Mouse (Mus musculus) cerebellum, adult 18-20 months (tissue): ENCODE measurements around the gene Myo1e.

Experiments
- DNase-seq, 2 experiments: peaks; one replicate each; pipeline ENCODE4 v3.0.0; 2021

Myo1e gene

DNA sequence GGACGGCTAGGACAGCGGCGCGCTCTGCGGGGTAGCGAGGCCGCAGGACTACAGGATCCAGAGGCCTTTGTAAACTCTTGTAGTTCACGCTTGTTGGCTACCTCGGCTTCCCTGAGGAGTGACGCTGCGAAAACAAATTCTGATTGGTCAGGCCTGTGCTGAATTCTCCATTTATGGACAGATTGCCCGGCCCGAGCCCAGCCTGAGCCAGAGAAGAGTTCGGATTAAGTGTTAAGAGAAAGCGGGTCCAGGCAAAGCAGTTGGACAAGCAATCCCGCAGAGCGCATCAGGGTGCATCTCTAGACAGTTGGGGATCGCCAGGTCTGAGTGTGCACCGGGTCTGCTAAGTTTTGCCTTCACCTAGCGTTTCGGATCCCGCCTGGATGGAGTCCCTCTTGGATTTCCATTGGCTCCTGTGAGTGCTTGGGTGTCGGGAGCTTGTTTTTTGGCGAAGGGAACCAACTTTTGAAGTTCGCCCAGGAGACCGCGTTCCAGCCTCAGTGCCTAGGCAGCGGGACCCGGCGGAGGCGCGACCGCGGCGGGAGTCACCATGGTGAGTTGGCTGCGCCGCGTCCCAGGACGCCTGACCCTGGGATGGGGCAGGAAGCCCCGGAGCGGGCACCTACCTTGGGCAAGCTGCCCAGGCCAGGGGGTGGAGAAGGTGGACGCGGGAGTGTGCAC, at the start of gene Myo1e:
Gene Myo1e, plus strand, starts transcription at position 200 of the 681 bp plus-strand sequence.
- DNase-seq, result peak; percentile 60

DNA sequence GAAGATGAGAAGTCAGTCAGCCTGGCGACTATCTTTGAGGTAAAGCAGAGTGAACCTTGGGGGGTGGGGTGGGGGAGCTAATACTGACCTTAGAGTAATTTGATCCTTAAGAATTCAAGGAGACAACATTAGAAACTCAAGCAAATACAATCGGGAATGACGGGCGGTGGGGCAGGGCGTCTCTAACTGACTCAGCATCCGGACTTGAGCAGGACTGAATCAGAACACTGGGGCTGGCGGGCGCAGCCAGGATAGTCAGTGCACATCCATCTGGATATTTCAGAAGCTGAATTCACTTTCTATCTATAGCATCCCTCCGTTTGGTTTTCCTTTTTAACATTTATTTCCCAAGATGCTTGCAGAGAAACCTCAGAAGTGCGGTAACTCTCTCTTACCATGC, 47.1 kb upstream of the Myo1e start:
- no peak for DNase-seq

DNA sequence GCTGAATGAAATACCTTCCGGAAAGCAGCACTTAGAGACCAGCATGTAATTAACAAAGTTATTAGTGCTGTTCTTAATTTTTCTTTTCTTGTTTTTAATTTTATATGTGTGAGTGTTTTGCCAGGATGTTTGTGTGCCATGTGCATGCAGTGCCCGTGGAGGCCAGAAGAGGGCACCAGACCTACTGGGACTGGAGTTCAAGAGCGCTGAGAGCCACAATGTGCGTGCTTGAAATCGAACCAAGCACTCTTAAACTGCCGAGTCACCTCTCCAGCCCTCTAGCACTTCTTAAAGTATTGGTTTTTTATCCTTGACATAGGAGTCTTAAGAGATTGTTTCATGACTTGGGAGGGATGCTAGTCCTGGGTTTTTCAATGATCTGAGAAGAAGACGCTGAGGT, 38.2 kb upstream of the Myo1e start:
- no peak for DNase-seq

DNA sequence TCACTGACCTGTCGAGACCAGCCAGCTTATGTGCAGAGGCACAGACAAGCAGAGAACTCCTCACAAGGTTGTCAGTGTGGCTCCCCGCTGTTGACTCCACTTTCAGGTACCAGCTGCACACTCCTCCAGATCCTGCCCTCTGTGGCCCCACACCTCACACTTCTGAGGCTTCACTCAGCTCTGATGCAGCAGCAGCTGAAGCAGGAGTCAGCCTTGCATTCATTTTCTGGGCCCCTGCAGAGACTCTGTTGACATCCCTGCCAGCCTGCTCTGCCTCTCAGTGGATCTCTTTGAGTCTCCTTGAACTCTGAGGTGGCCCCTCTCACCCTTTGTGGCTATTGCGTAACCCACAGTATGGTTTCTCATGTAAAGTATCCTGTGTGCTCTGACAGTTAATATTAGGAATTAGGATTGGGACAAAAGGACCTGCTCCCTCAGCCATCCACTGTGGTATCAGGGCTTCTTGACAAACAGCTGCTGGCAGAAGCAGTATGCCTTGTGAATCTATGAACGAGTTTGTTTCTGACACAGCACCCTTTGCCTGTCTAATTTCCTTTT, 32.8 kb upstream of the Myo1e start:
- no peak for DNase-seq

DNA sequence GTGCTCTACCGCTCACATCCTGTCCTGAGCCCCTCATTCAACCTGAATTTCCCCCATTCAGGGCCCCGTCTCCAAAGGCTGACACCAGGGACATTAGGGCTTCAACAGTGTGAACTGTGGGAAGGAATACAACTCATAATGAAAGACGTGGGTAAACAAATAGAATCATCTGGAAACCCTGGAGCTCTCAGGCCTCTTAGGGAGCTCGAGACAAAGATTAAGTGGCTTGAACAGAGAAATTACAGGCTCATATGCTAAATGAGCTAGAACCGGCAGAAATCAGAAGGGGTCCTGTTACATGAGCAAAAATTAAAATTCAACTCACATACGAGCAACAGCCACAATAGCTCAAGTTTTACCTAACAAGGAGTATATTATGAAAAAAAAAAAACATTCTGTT, 32.3 kb upstream of the Myo1e start:
- no peak for DNase-seq

DNA sequence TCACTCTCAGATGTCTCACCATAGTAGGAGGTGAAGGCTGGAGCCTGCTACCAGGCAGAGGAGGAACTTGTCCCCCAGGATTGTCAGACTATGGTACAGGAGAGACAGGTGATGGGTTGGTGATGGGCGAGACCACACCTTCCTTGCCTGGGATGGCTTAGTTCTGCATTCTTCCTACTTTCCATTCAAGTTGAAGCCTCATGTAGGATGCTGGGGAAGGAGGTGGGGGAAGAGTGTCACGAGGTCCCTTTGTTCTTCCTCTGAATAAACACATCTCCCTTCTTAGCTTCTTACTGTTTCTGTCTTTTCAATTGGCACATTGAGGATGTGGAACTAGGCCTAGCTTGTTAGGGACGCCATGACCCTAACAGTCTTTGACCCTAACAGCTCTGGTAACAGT, 30.9 kb upstream of the Myo1e start:
- no peak for DNase-seq

DNA sequence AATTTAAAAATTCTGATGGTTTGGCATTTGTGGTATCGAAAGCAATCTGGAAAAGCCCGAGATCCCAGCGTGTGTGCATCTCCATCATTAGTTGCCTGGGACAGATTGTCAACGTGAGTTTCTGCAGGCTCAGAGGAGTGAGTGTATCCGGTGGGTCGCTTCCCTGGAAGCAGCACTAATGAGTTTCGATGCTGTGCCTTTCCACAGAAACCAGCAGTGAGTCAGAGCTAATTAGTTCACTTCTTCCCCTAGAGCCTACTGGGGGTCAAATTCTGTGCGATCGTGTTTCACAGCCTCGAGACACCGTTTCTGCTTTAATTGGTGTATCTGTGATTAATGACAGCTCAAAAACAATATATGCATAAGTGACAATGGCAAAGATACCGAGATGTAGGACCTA, 25.4 kb upstream of the Myo1e start:
- no peak for DNase-seq

DNA sequence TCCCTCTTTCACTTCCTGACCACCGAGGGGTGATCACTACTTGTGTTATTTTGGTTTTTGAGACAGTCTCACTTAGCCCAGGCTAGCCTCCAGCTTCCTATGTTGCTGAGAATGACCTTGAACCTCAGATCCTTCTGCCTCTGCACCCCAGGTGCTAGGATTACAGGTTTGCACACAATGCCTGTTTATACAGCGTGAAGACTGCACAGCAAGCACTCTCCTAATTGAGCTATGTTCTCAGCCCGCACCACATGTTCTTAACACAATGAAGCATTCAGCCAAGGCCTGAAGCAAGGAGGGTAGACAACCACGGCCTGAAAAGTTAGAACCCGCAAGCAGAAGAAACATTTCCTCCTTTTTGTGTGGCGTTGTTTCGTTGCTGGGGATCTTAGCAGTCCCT, 24.5 kb upstream of the Myo1e start:
- no peak for DNase-seq

DNA sequence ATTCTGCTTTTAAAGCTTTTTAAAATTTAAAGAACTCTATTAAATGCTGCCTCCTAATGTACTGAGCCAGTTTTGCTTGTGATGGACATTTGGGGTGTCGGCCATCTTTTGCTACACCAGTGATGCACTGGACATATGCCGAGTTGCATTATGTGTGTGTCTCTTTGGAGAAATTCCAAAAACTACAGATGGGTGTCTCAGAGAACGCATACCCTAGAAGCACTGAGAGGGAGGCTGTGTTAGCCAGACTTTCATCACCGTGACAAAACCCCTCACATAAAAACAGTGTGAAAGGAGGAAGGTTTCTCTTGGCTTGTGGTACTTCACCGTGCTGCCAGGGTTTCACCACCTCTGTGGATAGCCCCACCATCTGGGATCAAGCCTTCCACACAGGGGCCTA, 14.8 kb upstream of the Myo1e start:
- no peak for DNase-seq

DNA sequence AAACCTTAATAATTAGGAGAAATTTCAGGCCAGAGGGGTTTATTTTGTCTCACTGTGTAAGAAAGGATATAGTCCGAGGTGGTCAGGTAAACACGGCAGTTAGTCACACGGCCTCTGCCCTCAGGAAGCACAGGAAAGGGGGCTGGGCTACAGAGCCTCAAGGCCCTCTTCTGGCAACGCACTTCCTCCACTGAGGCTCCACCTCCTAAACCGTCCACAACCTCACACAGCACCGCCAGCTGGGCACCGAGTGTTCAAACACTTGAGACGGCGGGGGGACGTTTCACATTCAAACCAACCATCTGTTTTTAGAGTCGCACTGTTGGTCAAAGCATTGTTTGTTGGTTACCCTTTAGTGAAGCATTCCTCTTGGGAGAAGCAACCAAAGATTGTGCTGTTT, 12.5 kb upstream of the Myo1e start:
- no peak for DNase-seq

DNA sequence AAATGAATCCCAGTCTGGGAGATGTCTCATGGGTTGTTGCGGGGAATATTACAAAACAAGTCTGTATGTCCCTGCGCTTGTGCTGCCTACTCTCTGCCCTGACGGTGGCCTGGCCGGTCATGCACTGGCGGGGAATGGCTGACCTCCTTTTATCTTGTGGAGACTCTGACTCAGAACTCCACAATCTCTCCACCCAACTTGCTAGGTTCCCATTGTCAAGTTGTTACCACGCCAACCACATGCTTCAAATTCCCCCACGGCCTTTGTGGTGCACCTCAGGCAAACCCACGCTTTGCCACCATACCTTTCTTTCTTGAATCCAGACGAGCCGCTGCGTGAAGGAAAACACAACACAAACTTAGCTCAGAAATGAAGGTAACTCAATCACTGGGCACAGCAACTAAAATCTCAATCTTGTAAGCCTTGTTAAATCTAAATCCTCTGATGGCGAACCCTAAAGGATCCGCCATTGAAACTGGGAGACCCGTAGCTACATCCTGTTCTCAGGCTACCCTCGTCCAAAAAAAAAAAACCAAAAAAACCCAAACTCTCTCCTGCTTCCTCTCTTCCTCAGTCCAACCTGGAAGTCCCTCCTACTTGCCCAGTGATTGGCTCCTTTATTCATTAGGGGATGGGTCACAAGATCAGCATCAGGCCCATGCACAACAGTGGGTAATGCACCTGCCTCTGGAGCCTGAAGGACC, 10.0 kb upstream of the Myo1e start:
- no peak for DNase-seq

DNA sequence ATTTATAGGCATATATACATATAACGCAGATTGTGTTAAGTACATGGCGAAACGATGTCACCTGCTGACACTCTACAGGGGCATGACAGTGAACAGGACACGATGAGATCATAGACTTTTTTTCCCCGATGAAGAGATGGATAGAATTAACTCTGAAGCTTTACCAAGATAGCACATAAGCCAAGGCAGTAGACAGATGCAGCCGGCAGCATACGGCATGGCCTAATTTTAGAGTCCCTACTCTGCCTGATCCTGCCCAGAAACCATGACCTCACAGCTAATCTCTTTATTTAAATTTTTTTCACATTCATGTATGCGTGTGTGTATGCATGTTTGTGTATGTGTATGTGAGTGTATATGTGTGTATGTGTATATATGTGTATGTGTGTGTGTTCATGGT, 9.2 kb upstream of the Myo1e start:
- DNase-seq, result no peak

DNA sequence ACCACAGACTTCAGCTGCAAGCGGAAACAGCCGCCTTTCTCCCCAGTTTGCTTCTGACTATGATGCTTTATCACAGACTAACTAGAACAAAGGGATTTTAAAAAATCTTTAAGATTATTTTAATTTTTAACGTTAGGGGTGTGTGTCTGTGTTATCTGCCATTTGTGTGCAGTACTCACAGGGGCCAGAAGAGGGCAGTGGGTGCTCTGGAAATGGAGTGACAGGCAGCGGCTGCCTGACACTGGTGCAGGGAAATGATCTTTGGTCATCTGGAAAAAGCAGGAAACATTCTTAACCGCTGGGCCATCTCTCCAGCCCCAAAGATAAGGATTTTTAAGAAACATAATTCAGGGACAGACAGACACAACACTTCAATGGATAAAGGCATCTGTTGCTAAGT, 4.4 kb upstream of the Myo1e start:
- no peak for DNase-seq

DNA sequence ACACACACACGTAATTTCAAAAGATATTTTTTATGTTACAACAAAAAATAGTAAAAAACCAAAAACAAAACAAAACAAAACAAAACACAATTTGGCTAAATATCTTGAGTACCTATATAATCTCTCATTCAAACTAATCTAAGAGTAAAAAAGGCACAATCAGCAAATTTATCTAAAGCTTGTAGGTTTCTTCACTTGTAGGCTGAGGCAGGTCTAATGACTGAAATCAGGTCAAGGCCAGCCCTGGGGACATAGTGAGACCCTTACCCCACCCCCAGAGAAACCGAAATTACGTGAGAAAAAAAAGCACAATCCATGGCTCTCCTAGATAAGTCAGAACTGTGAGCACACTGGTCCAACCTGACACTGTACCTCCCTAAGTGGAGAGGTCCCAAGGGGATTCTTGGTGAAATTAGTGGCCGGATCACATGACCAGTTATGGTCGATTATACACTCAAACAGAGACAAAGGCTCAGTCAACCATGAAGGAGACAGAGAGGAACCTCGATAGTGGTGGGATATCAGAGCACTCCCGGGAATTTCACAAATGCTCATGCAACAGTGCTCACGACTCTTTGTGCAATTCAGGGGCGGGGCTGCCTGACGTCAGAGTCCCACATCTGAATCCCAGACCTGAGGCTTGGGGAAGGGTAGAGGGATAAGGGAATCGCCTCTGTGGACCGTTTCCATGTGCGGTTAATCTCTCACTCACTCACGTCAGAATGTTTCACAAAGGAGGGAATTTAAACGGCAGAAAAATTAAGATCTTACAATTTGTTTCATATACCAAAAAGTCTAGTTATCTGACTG, 3.7 kb upstream of the Myo1e start:
- no peak for DNase-seq

DNA sequence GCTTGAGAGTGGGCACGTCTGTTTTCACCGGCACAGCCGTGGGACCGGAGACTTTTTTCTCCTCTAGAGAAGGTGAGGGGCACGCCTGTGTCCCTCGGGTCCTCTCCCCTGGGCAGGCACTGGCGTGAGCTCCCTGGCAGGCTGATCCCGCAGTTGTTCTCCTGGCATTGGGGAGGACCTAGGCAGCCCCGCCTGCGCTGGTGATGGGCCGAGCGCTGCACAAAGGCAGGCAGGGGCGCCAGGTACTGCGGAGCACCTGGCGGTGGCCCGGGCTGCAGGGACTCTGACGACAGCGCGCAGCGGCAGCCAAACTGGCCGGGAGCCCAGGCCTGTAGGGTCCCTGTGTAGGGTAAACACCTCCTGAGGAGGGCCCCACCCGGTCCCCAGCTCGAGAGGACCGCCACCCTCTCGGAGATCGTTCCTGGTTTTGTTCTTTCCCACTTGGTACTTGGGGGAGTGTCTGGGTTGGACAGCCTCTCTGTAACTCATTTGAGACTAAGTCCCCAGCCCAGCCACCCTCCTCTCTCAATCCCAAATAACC, 901 bp downstream of the Myo1e start:
- peak; percentile 1 to 18 for DNase-seq

DNA sequence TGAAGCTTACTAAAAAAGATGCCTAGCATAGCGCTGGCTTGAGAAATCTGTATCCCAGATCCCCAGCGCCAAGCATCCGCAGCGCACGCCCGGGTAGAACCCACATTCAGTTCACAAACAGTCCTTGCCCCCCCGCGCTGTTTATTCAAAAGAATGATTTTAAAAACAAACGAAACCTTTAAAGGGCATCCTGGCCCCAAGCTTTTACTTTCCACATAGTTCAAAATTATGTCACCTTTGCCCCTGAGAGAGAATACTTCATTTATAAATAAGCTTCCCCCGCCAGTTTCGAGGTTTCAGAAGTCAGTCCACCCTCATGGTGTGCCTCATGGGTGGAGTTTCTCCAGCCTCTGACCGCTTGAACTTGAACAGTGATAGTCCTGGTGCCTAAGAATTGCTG, 1.6 kb downstream of the Myo1e start:
- no peak for DNase-seq

DNA sequence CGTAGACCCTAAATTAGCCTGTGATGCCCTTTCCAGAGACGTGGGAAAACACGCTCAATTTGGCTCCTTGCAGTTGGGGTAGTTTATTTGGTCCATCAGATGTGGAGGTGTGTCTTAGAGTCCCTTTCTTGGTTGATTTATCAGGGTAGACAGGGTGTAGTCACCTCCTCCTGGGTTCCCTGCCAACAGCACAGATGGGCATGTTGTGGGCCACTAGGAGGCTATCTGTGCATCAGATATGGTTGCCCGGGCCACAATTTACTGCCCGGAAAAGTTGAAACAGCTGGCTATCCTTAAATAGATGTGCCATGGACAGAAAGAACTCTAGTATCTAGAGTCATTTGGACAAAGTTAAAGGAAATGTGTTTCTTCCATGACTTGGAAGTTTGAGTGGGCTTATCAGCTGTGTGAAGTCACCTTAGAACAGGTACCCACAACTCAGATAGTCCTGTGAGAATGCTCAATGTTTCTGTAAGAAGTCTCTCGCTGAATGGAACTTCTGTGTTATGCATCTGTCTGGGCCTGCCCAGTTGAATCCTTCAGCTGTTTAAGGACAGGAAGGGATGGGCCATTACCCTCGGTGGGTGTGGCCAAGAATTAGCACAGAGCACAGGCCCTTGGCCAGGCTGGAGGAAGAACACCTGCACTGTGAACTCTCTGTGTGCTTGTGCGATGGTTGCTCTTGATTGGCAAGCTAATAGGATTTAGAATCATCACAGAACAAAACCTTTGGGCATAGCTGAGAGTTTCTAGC, 2.3 kb downstream of the Myo1e start:
- peak; percentile 12 to 33 for DNase-seq

DNA sequence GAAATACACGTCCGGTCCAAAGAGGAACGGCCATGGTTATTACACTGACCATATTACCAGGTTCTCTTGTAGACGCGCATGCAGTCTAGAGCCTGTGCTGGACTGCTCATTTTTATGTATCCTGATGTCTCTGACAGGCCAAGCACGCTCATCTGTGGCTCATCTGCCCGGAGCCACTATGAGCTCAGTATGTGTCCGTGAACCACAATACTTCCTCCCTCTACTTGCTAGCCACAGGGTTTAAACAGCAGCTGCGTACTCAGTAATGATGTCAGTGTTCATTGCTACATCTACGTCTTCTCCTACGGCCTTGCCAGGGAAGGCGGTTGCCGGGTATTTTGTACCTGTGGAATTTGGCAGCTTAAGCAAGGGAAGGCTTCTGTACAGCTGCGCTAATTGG, 4.5 kb downstream of the Myo1e start:
- DNase-seq, result no peak

DNA sequence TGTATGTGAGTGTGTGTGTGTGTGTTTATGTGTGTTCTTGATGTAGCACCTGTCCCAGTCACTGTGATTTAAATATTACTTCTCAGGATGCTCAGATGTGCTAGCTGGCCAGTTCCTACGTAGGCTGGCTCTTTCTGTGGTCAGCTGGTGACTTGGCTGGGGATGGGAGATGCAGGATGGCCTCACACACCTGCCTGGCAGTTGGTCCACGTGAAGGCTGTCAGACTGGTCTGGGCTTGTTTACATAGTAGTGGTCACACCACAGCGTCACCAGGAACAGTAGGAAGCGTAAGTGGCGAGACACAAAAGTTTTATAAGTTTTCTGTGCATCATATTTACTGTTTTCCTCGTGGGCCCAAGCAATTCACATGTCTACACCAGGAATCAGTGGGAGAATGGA, 9.4 kb downstream of the Myo1e start:
- DNase-seq, result no peak

DNA sequence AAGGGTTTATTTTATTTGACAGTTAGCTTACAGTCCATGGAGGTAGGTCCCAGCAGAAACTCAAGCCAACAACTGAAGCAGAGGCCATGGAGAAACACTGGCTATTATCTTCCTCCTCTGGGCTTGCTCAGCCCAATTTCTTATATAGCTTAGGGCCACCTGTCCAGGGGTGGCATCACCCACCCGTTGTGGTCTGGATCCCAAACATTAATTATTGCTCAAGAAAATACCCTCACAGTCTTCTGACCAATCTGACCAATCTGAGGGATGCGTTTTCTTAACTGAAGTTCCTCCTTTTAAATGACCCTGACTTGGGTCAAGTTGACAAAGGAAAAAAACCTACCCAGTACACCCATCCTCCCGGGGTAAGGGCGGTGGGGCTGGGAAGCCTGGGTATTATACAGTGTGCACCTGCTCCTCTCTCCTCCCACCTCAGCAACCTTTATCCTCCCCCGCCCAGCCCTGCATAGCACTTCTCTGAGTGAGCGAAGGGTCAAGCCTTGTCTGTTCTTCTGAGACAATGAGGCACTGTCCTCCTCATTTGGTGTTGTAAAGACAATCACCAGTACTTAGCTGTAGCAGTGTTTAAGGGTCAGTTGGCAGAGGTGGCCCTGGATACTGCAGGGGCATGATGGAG, 12.3 kb downstream of the Myo1e start:
- DNase-seq, result no peak

DNA sequence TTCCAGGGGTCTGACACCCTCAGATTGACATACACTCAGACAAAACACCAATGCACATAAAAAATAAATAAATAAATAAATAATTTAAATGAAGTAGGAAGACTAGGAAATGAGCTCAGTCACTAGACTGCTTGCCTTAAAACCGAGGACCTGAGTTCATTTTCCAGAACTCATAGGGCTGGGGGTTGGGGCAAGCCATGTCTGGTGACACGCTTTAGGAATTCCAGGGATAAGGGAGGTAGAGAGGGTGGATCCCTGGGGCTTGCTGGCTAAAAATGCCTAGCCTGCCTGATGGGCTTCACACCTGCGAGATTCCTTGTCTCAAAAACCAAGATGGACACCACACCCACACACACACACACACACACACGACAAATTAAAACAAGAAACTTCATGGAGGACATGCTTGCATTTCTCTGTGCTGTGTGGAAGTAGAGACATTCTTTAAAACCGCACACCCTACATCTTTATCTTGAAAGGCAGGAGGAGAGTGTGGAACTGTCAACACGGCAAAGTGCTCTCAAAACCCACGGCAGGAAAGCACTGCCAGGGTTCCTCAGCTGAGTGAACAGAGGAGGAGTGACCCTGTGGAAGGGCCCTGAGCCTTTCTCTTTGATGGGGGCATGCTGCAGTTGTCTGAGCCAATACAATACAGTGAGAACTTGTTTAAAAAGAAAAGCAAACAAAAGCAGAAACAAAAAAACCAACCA, 13.5 kb downstream of the Myo1e start:
- no peak for DNase-seq

DNA sequence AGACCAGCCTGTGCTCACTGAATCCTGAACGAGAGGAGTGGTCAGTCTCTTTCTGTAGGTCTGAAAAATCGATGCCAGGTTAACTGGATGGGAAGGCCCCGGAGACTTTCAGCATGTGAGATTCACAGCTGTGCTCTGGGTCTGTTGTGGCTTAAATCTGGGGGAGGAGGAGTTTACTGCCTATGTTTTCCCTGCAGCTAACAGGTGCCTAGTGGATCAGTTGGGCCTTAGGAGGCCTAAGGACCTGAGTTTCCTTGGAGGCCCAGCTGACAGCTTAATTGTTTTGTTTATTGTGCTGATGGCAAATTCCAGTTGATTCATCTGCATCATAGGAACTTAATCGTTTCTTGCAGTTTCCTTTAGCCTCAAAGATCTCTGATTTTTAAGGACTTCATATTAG, 16.0 kb downstream of the Myo1e start:
- DNase-seq, result no peak
